10 mouse cellular contexts compared by ENCODE assay signal in the genomic region with DNA sequence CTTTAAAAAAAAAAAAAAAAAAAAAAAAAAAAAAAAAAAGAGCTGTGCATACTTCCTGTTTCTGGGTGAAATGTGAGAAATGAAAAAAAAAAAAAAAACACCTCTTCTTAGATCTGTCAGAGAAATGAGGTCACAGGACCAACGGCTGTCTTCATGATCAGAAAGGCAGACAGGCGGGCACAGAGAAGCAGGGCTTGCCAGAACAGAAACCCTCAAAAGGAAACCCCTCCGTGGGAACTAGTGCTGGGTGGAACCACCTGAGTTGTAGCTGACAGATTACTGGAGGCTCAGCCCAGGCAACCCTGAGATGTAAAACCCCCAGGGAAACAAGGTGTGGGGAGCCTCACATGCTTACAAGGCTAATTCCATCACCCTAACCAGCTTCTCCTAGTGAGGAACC.
DNase-seq lines count a peak whose midpoint lies in the region; TF ChIP-seq lines count a peak whose summit lies in the region.
"Had no signal": no experiment of that assay in that cellular context is flagged by ENCODE, and none has a peak within 500 bp of the region (broad histone marks: within the 10 kb centered on the region; RNA-seq: fewer than 3 reads in every experiment).

No protein-coding gene starts in this region.

- intact Hi-C loops in gastrocnemius, adult 2 months (cut with DNase I): no loop called here

- WGBS in forebrain, embryonic 10.5 days: 83% methylated on average over 3 of the region's 3 CpGs

- no peaks in the 10 kb centered on the region for H3K9me3 ChIP-seq in forebrain, embryonic 10.5 days
- H3K9me3 ChIP-seq: limb, embryonic 15.5 days had no signal

- DNase-seq in gastrocnemius, postnatal 25 days: peak; percentile 20
- no peak for DNase-seq in gastrocnemius, adult 2 months
- peak; percentile 28 for DNase-seq in MEL-GATA-1-ER (ENCODE audit: extremely low read depth, low read depth)
- peak; percentile 46 for DNase-seq in lung, postnatal 36 days
- DNase-seq in spleen, postnatal 4 days (ENCODE audit: low spot score in 2 of 2): peak; percentile 27 to 60
- DNase-seq in forebrain, embryonic 10.5 days (ENCODE audit: extremely low spot score, low spot score): no peak
- DNase-seq in layer of hippocampus, adult 9-10 months (ENCODE audit: low spot score): no peak
- no peak for DNase-seq in cerebellum, postnatal 25 days
- DNase-seq: kidney, postnatal 36 days had no signal

- no peak overlapping the region for H3K4me3 ChIP-seq in gastrocnemius, adult 2 months
- H3K4me3 ChIP-seq in forebrain, embryonic 10.5 days: no peak overlapping the region
- H3K4me3 ChIP-seq: limb, embryonic 15.5 days had no signal

- no peak for TF ChIP-seq CTCF in gastrocnemius, adult 2 months (IDR thresholded peaks at IDR 0.05)

- no peaks in the 10 kb centered on the region for H3K36me3 ChIP-seq in forebrain, embryonic 10.5 days (replicated peaks)
- H3K36me3 ChIP-seq: limb, embryonic 15.5 days had no signal

- no peak overlapping the region for H3K27ac ChIP-seq in gastrocnemius, adult 2 months
- H3K27ac ChIP-seq in forebrain, embryonic 10.5 days: no peak overlapping the region
- H3K27ac ChIP-seq: limb, embryonic 15.5 days had no signal

- H3K27me3 ChIP-seq in forebrain, embryonic 10.5 days (ENCODE audit: poor library complexity, severe bottlenecking): no peaks in the 10 kb centered on the region
- H3K27me3 ChIP-seq: limb, embryonic 15.5 days had no signal

- no peaks in the 10 kb centered on the region for H3K4me1 ChIP-seq in forebrain, embryonic 10.5 days
- H3K4me1 ChIP-seq: limb, embryonic 15.5 days had no signal

Comparison
In these comparisons a context has a peak if more than half of its experiments do, and no peak if none do; other contexts are left out.
1. DNase-seq: peak in gastrocnemius, postnatal 25 days (single experiment), MEL-GATA-1-ER (single experiment), lung, postnatal 36 days (single experiment) and spleen, postnatal 4 days (2 of 2); none in gastrocnemius, adult 2 months (single experiment), forebrain, embryonic 10.5 days (single experiment), layer of hippocampus, adult 9-10 months (single experiment) and cerebellum, postnatal 25 days (0 of 2).